Mouse (Mus musculus) bone marrow, adult 2 months (tissue): ENCODE data around the gene E2f3.

Experiments
- CTCF ChIP-seq: fragments of 200-500 bp; IDR thresholded peaks from 2 replicates; pipeline ENCODE4 v1.5.1; 2011; ENCODE audit warnings: low read length, control low read depth; ENCODE audit not compliant: control insufficient read depth, insufficient read depth
- POLR2A ChIP-seq: fragments of 200-500 bp; IDR thresholded peaks from 2 replicates; pipeline ENCODE4 v1.6.1; 2011; ENCODE audit warnings: low read depth, mild to moderate bottlenecking, control low read depth, low read length, borderline replicate concordance; ENCODE audit not compliant: control insufficient read depth

DNA sequence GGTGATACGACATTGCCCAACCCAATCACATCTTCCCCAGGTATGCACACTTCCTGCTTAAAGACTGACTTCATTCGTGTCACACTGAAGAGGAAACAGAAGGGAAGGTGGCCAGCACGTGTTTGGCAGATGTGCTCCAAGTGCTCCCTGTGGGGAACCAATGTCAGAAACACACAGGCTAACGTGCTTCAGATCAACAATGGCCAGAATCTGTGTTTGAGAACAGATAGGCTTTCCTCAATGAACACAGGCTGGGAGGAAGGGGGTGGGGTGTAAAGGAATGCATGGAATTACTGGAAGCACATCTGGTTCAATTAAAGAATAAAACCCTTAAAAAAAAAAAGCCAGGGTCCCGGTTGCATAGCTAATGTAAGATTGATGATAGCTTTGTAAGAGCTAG is 15.2 kb upstream of the E2f3 start:
- TF ChIP-seq POLR2A (no peak), CTCF (no peak)
